Mouse (Mus musculus) erythroblast, embryonic 14.5 days (primary cell): ENCODE results near the gene Ddt.

Source experiments
- GATA1 ChIP-seq: IDR thresholded peaks from 2 replicates; pipeline ENCODE4 v1.6.1; 2012; ENCODE audit warnings: low read length, inconsistent platforms, mixed read lengths
- TAL1 ChIP-seq: IDR thresholded peaks from 3 replicates; pipeline ENCODE4 v1.6.1; 2012; ENCODE audit warnings: low read length, inconsistent platforms, mixed read lengths

DNA sequence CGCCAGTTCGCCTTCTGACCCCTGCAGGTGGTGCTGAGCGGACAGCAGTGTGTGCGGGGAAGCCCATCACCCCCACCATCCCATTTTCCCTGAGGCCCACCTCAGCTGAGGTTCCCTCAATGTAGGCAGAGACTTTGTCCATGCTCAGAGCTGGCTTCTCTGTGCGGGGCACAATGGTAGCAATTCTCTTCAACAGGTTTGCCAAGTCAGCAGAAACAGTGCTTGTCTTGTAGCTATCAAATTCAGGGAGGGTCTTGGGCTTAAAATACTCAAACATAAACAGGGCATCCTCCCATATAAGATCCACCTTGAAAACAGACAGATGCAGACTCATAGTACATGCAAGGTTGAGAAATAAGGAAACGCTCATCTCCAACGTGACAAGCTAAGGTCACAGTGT is 47.8 kb downstream of the Ddt start:
- no peak for TF ChIP-seq TAL1
- TF ChIP-seq GATA1 = no peak
